Mouse (Mus musculus): ENCODE data around the gene Gzmk. TPM values are rescaled to one million over a fixed set of nuclear protein-coding genes. Genes with fewer than 3 reads are reported as not detected.
"Not testable (repeated sequence)": the region's sequence is repeated elsewhere in the genome, so short reads cannot be mapped to it uniquely, and the experiment has no call there.

Gzmk gene
- total RNA-seq (2021): not detected

DNA sequence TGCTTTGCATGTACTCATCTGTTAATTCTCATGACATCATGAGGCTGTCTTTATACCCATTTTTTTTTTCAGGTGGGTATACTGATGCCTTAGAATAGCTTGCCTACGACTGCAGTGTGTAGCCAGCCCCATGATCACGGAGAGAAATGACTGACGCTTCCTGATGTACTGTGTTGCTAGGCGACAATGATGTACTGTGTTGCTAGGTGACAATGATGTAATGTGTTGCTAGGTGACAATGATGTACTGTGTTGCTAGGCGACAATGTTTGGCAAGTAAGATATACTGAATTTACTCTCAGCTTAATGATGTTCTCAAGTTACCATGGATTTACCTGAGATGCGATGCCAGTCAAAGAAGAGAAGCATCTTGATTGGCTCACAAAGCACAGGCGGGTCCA is at the start of gene Gzmk:
Gene Gzmk (minus strand): TSS at position 98 of the 400 bp plus-strand sequence.
- DNase-seq (ENCODE audit: low spot score in 2 of 2): peak; percentile 57 to 88
- intact Hi-C loops (cut with DNase I): no loop called here

DNA sequence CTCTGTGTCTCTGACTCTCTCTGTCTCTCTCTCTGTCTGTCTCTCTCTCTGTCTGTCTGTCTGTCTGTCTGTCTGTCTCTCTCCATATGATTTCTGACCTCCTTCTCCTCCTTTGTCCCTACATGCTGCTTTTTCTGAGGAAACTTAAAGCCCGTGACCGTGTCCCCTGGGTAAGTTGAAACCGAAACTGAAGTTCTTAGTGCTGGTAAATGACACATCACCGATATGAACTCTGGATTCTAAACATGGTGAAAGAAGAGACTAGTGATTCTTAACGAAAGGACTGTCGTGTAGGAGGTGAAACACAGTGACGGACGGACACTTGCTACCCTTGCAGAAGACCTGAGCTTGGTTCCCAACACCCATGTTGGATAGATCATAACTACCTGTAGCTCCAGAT is 45.5 kb upstream of the Gzmk start:
- no peak for DNase-seq (ENCODE audit: low spot score in 2 of 2)
- intact Hi-C loops (cut with DNase I): loop anchor here (5.0 kb wide), 1 partner anchor 46 kb away; no protein-coding TSS in a partner anchor

DNA sequence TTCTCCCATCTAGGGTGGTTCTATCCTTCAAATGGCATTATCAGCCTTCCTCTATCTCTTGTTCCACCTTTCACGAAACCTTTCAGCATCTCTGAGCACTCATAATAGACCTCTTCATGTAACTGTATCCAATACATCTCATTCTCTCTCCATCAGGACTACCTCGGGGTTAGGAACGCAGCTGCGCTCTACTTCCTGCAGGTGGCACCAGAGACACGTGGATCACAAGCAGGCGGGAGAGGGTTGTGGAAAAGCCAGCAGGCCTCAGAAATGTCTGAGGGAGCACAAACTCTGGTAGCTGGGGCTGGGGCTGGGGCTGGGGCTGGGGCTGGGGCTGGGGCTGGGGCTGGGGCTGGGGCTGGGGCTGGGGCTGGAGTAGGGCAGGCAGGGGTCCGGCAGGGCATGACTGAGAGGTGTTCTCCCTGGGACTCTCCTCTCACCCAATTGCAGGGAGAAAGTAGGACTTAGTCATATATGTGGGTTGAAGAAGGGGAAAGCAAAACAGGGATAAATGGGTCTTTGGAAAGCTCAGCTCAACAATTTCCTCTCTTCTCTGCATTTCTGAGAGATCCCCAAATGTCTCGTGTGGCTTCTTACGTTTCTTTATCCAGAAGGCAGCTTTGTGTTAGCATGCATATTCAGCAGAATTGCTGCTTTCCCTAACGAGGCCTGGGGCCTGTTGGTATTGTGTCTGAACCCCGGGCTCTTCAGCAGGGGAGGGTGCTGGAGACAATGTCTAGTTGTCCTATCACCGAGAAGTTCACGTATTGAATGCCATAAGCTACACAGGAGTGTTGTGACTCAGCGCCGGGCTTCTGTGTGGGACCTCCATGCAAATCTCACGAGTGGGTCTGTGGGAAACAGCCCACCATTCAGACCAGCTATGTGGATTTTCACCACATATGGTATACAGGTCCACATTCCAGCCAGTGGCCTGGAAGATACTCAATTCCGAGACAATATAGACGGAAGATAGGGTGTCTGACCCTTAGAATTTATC is 44.4 kb upstream of the Gzmk start:
- intact Hi-C loops (cut with DNase I): loop anchor here (5.0 kb wide), 3 partner anchors 47 to 597 kb away; partner anchors contain the start of gene Snx18
- peak; percentile 84 to 89 for DNase-seq (ENCODE audit: low spot score in 2 of 2)

DNA sequence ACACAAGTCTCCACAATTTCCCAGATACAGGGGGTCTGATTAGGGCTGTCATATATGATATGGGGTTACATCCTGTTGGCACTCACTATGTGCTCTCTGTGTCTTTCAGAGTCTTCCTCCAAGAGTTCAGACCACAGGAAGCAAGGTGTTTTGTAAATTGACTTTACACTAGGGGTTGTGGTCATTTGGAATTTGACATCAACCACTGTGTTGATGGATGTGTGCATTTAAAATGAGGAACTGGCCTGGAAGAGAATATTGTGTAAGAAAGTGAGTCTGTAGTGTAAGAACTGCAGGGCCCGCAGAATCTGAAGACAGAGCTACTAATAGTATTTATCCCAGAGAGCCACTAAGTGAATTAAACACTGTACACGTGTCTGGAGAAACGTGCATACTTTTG is 41.5 kb upstream of the Gzmk start:
- intact Hi-C loops (cut with DNase I): loop anchor here (5.0 kb wide), 2 partner anchors 350 to 600 kb away; partner anchors contain the start of gene Snx18
- no peak for DNase-seq (ENCODE audit: low spot score in 2 of 2)

DNA sequence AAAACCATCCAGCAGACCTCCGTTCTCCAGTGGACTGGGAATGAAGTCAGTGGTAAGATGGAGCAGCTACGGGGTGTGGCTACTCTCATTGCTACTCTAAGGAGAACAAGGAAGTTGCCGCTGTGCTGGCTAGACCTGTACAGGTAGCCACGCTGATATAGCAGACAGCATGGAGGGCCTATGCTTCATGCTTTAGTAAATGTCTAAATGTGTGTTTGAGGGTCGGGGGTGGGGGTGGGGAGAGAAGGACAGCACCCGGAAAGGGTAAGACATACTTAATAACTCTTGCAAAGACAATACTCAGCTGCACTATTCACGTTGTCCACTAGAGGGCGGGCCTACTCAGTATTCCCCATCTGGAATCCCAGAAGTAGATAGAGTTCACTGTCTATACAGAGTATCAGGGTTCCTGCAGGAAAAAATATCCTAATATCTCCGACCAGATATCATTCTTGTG is 40.8 kb upstream of the Gzmk start:
- intact Hi-C loops (cut with DNase I): loop anchor here (1.0 to 5.0 kb wide), 3 partner anchors 221 to 601 kb away; partner anchors contain the start of gene Snx18
- DNase-seq (ENCODE audit: low spot score in 2 of 2): peak; percentile 70 to 76

DNA sequence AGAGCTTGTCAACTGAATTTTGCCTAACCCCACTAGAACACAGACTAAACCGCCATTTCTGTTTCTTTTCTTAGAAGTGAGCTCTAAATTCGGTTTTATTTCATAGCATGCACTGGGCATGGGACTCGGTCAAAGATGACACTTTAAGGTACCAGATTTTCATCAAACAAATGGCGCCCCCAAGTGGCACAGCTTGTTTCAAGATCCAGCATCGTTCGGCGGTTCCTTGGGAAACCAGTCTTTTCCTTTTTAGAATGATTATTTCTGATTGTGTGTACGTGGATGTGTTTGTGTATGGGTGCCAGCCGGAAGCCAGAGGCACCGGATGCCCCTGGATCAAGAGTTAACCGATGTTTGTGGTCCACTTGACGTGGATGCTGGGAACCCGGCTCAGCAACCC is 39.5 kb upstream of the Gzmk start:
- intact Hi-C loops (cut with DNase I): loop anchor here (5.0 kb wide), 2 partner anchors 352 to 602 kb away; partner anchors contain the start of gene Snx18
- DNase-seq (ENCODE audit: low spot score in 2 of 2): peak; percentile 51 to 70

DNA sequence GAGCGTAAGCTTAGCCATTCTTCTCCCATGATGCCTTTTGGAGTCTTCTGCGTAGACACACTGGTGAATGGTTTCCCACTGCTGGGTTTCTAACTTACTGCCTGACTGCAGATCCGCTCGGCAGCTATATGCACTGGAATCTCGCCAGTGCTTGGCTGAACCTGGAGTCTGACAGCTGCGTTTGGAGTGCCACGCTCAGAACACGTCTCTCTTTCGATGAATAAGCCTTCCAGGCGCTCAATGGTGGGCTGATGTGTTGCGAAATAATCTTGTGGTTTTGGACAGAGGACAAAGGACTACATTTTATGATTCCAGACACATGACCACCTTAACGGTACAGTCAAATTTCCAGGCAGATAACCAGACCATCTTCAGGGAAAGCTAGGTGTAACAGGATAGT is 37.1 kb upstream of the Gzmk start:
- DNase-seq (ENCODE audit: low spot score in 2 of 2): peak; percentile 27 to 73
- intact Hi-C loops (cut with DNase I): no loop called here

DNA sequence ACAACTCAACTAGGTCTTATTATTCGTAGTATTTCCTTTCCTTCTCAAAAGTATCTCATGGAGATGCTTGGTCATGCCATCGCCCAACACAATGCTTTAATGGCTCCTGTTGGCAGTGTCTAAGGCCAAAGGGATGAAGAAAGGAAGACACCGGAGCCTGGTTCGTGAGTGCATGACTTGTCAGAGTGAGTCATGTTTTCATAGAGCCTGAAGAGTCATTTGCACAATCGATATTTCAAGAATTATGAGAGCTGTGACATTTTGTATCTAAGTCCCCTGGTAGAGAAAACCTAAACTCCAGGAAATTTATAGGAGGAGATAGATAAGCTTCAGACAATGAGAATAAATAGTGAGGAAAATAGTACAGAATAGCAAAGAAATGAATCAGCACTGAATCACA is 33.5 kb upstream of the Gzmk start:
- intact Hi-C loops (cut with DNase I): no loop called here
- DNase-seq (ENCODE audit: low spot score in 2 of 2): no peak

DNA sequence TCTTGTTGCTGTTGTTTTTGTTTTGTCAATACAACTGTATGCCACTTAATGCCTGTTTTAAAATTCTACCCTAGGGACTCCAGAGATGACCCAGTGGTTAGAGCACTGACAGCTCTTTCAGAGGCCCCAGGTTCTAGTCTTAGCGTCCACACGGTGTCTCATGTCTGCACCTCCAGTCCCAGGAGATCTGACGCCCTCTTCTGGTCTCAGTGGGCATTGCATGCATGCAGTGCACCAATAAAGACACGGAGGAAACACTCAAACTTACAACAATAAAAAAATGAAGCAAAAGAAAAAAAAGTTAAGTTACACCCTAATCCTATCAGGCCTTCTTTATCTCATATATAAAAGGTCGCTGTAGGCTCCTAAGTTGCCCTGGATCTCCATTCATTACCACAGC is 31.5 kb upstream of the Gzmk start:
- intact Hi-C loops (cut with DNase I): no loop called here
- no peak for DNase-seq (ENCODE audit: low spot score in 2 of 2)

DNA sequence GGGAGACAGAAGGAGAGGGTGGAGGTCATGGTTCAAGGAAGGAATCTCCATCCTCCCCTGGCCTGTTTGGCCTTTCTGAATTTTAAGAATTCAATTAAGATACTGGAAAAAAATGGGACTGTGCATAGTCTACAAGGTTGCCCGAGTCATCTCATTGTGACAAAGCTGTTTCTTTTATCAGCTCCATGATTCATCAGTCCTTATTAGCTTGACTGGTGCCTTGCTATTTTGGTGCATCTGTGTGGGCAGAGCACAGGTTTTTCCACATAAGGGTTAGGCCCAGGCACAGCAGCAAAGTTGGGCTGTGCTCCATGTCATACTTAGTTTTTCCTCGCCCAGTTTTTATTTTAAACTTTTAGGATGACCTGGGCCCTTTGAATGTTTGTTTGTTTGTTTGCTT is 31.1 kb upstream of the Gzmk start:
- intact Hi-C loops (cut with DNase I): no loop called here
- DNase-seq (ENCODE audit: low spot score in 2 of 2): no peak

DNA sequence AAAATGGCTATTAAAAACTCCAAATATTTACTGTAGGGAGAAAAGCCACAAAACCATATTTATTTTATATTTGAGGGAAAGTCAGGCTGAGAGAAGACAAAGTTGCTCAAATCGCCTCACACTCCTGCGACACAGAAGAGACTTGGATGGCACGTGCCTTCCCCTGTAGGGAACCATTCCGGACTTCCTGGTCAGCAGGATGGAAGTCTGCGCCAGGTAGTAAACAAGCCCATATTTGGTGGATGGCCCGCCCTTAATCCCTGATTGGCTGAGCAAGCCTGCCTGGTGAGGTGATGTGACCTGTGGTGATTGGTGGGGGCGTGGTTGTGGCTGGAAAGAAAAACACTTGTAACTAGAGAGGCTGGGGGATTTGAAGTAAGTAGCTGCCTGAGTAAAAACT is 26.9 kb upstream of the Gzmk start:
- intact Hi-C loops (cut with DNase I); DNase-seq (ENCODE audit: low spot score in 2 of 2): not testable (repeated sequence)

DNA sequence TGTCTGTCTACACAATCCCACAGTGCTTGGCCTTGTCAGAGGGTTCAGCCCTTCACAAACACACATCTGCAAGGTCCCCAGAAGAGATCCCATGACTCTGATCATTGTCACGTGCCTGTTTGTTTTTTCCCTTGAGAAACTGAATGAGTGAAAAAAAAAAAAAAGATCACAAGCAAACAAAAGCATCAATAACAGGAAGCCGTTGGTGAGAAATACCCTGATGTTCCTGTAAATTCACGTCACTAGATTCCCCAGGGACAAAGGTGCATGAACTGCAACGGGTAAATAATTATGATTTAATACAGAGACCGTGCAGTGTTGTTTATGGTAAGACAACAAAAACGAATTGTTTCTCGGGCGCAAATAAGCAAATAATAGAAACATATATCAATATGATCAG is 19.3 kb upstream of the Gzmk start:
- intact Hi-C loops (cut with DNase I): no loop called here
- DNase-seq (ENCODE audit: low spot score in 2 of 2): no peak

DNA sequence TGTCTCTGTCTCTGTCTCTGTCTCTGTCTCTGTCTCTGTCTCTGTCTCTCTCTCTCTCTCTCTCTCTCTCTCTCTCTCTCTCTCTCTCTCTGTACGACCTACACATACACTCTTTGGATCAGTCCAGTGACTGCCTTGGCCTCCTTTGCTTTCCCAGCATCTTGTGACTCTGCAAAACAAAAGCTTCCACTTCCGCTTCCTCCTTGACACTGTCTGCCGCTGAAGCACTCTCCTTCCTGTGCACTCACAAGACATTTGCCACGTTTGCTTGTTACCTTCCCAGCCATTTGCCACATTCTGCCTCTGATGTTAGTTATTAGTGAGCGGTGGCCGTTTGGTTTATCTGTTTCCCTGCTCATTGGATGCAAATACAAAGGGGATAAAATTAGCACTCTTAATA is 16.4 kb upstream of the Gzmk start:
- intact Hi-C loops (cut with DNase I): no loop called here
- DNase-seq (ENCODE audit: low spot score in 2 of 2): no peak

DNA sequence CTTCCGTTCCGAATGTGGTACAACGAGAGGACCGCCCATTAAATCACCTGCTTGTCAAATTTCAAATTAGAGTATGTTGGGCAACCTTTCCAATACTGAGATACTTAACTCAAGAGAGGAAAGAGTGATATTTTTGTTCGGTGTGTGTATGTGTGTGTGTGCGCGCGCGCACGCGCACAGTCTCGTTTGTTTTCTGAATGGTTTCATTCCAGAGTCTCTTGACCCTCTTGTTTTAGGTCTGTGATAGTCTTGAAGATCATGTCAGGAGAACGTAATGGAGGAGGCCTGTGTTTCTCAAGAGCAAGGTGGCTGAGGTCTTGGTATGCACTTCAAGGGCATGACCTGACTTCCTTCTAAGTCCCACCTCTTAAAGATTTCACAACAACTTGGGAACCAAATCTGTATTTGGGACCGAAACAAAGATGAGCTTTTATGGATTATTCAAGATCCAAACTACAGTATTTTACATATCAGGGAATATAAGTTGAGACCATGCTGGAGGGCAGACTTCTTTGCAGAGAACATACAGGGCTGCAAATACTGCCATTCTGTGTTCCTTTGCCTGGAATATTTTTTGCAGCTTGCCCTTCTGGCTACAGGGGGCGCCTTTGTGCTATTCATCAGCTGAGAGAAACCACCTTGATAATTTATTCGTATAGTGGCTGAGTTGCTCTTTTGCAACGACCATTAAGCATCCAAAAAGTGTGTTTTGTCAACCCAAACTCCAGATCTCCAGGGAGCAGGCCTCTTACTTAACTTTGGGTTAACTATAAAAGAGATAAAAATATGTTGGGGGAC is 2.2 kb upstream of the Gzmk start:
- intact Hi-C loops (cut with DNase I): no loop called here
- DNase-seq (ENCODE audit: low spot score in 2 of 2): no peak

DNA sequence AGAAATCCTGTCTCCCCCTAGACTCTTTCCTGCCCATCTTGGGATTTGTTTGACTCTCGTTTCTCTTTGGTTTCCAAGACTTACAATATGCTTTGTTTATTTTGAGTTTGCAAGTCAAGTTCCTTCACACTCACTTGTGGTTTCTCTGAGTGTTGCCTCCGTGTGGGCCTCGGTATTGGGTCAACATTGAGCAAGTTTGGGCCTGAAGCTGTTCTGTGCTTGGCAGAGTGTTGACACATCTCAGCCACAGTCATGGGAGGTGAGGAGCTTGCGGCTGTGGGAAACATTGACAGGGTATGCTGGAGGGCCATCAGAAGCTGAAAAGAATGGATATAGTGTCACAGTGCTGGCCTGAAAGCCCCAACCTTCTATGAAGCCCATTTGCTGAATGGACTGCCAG is 1.4 kb upstream of the Gzmk start:
- no peak for DNase-seq (ENCODE audit: low spot score in 2 of 2)
- intact Hi-C loops (cut with DNase I): no loop called here

DNA sequence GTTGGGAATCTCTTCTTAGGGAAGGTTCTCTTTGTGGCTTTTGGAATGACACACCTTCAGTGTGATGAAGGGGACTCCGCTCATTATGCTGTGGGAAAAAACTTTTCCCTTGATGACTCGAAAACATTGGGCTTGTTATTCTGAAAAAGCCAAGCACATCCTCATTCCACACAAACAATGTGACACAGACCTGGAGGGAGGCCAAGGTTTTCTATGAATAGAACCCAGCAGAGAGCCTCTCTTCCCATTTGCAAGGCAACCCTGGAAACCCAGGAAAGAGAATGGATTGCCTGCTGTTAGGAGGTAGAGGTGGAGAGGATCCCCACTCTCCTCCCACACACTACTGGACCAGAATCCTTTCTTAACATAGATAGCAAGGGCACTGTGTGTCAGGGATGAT is 1.6 kb downstream of the Gzmk start:
- intact Hi-C loops (cut with DNase I): no loop called here
- peak; percentile 24 to 58 for DNase-seq (ENCODE audit: low spot score in 2 of 2)

DNA sequence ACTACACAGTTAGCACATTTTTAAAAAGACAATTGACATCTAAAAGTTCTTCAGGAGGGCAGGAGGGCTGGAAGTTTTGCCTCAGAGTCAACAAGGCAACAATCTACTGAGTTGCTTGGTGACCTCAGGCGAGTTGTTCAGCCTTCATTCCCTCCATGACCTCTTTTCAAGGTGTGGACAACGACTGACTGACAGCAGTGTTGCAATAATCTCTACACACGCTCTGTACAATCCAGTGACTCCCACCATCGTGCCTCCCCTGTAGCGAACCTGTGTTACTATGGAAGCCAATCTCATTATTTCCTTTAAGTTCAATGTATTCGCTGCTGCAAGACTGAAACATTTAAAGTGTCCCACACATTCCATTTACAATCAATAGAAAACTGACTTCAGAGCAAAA is 3.9 kb downstream of the Gzmk start:
- no peak for DNase-seq (ENCODE audit: low spot score in 2 of 2)
- intact Hi-C loops (cut with DNase I): no loop called here

DNA sequence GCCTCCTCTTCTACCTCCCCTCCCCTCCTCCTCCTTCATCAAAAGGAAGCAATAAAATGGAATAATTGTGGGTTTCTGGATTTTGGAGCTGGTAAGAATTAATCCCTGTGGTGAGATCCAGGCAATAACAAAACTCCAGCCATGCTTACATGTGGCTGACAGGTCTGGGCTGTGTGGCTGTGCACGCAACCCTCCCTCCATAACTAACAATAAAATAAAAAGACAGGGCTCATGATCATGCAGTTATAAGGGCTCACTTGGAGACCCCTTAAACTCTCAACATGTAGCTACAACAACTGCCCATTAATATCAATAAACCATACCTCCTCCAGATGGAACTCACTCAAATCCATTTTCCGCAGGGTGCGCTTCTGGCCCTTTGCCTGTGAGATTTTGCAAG is 11.8 kb downstream of the Gzmk start:
- no peak for DNase-seq (ENCODE audit: low spot score in 2 of 2)
- intact Hi-C loops (cut with DNase I): no loop called here

DNA sequence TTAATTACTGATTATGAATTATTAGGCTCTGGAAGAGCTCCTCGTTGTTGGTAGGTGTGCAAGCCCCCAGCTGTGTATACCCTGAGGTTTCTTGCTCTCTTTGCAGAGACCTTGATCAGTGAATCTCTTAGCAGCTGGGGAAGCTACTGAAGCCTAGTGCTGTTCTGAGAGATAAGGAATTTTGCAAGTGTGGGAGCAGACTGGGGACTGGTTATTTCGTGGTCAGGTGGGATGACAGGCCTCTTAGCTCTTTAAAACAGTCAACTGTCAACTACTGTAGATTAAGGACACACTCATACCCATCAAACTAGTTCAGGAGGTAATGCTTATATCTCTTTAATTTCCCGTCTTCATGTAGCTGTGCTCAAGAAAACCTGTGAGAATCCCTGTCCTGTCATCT is 13.3 kb downstream of the Gzmk start:
- intact Hi-C loops (cut with DNase I): no loop called here
- DNase-seq (ENCODE audit: low spot score in 2 of 2): no peak

DNA sequence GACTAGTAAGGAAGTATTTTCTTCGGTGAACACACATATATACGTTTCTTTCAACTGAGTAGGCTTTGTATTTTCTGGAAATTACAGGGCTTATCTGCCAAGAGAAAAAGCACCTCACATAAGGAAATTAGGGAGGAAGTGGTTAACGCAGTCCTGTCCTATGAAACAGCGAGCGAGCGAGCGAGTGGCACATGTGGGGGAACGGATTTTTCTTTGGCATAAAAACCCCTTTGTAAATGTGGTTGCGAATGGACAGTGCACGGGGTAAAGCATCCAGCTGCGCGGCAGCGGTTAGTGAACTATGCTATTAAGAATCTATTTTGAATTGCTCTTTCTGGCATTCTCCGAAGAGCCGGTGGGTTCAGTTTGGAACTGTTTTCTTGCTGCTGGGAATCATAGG is 14.4 kb downstream of the Gzmk start:
- intact Hi-C loops (cut with DNase I): no loop called here
- DNase-seq (ENCODE audit: low spot score in 2 of 2): no peak
